Comparison of ENCODE assay signal across 18 mouse cellular contexts in genomic region chr12:26344408-26344807, GRCm38 (mm10).
A peak's percentile ranks its signal among the peaks of the same experiment; 100 is the strongest.
DNase-seq lines count a peak whose midpoint lies in the region; ATAC-seq and TF ChIP-seq lines count a peak whose summit lies in the region.
"Had no signal": no experiment of that assay in that cellular context is flagged by ENCODE, and none has a peak within 500 bp of the region (broad histone marks: within the 10 kb centered on the region; RNA-seq: fewer than 3 reads in every experiment).

No protein-coding gene starts in this region.

- H3K27ac ChIP-seq in lung, postnatal 0 days (ENCODE audit: low read length): no peak overlapping the region

- no peak for TF ChIP-seq CTCF in lung, postnatal 0 days (IDR thresholded peaks at IDR 0.05)

- H3K9me3 ChIP-seq in lung, postnatal 0 days (ENCODE audit: low read length): no peaks in the 10 kb centered on the region

- peaks cover 3% of the 10 kb centered on the region; the same call in 1 of the 2 replicates for H3K4me1 ChIP-seq in lung, postnatal 0 days (ENCODE audit: insufficient read depth, low read depth, low read length)

- H3K4me2 ChIP-seq in lung, postnatal 0 days (replicated peaks; ENCODE audit: low read depth, low read length): no peak overlapping the region

- H3K4me3 ChIP-seq in lung, postnatal 0 days (ENCODE audit: low read depth, low read length): no peak overlapping the region

- H3K9ac ChIP-seq in lung, postnatal 0 days (replicated peaks; ENCODE audit: low read depth): no peak overlapping the region

- 0 out of 2 replicates have a peak, but pooled peaks have one; percentile 34 for TF ChIP-seq EP300 in lung, postnatal 0 days (IDR thresholded peaks at IDR 0.05)

- no peaks in the 10 kb centered on the region for H3K27me3 ChIP-seq in lung, postnatal 0 days (replicated peaks; ENCODE audit: insufficient read depth, low read length)
- H3K27me3 ChIP-seq: CH12.LX, Patski had no signal

- H3K36me3 ChIP-seq in lung, postnatal 0 days (ENCODE audit: insufficient read depth, low read length): no peaks in the 10 kb centered on the region
- H3K36me3 ChIP-seq: G1E had no signal

- ATAC-seq in lung, postnatal 0 days: peak; percentile 56
- ATAC-seq: activated CD4-positive, CD25-positive, alpha-beta regulatory T cell, adult 4 months; CD4-positive, CD25-positive, alpha-beta regulatory T cell, adult 4 months; Patski had no signal

- WGBS in lung, postnatal 0 days: 68% methylated on average over 5 of the region's 5 CpGs

- DNase-seq in lung, postnatal 0 days (ENCODE audit: low spot score): peak; percentile 53
- DNase-seq in lung, postnatal 36 days: no peak
- DNase-seq: adrenal gland, adult 2 months; adrenal gland, adult 8-10 months; adrenal gland, postnatal 10 days; adrenal gland, postnatal 14 days; adrenal gland, postnatal 25 days; adrenal gland, postnatal 36 days; B cell, adult 2 months; cerebellum, adult 11 months; cerebellum, adult 11-12 months; cerebellum, adult 18-20 months; cerebellum, adult 2 months had no signal
